Mouse (Mus musculus): Measurements from ENCODE around the gene Lsm14a. TPM values are rescaled to one million over a fixed set of nuclear protein-coding genes. Genes with fewer than 3 reads are reported as not detected.
A peak's percentile ranks its signal among the peaks of the same experiment; 100 is the strongest.

Lsm14a gene
- total and polyA plus RNA-seq, 3 experiments, result 53.7 to 193 (median 90.0) TPM

DNA sequence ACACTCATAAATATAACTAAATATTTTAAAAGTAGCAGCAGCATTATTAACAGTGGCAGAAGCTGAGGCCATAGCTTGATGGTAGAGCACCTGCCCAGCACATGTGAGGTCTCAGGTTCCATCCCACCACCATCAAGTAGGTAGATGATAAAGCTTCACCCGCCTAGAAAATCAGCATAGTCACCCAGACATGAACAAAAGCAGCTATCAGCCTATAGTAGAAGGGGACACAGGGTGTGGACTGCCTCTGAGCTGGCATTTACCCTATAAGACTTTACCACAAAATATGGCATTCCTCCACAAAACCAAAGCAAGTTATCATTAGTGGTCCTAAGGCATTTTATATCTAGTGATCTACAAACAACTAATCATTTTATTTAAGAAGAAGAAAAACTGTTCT lies 90.5 kb downstream of the Lsm14a start:
- no peak overlapping the region for H3K27ac ChIP-seq (ENCODE audit: insufficient read depth, low read depth)
- DNase-seq (ENCODE audit: extremely low read depth), result no peak
- 0 out of 2 replicates have a peak, but pooled peaks cover 2% of the 10 kb centered on the region for H3K79me2 ChIP-seq (replicated peaks; ENCODE audit: control insufficient read depth, extremely low read depth, insufficient read depth, poor library complexity, severe bottlenecking)
- no peak overlapping the region for H3K9ac ChIP-seq (ENCODE audit: insufficient read depth, low read depth)
- H3K4me3 ChIP-seq (replicated peaks in 1 of 3; ENCODE audit: low read depth in 2 of 3, low read length in 2 of 3, poor library complexity in 1 of 3), result no peak overlapping the region
- in situ Hi-C loops (cut with MboI; ENCODE audit: low pct_ligation_motif_present, low pct_unique_long_range_greater_than_20kb, low sequenced_read_pairs) (no loop called here), dilution Hi-C loops (cut with MboI; ENCODE audit: extremely low pct_ligation_motif_present, extremely low pct_unique_long_range_greater_than_20kb, low sequenced_read_pairs) (no loop called here)
- H3K27me3 ChIP-seq (replicated peaks), result no peaks in the 10 kb centered on the region
- H3K9me3 ChIP-seq (replicated peaks; ENCODE audit: low read length), result no peaks in the 10 kb centered on the region
- no peak overlapping the region for H3K4me2 ChIP-seq (ENCODE audit: insufficient read depth, low read depth, poor library complexity, severe bottlenecking)
- H3K36me3 ChIP-seq (replicated peaks in 1 of 2; ENCODE audit: control insufficient read depth in 1 of 2, insufficient read depth in 1 of 2, low read length in 1 of 2), result peaks cover 0 to 17% of the 10 kb centered on the region in 2 experiments
- TF ChIP-seq NELFE (IDR thresholded peaks at IDR 0.05; ENCODE audit: low read depth, low read length), result no peak
- TF ChIP-seq EP300 (IDR thresholded peaks at IDR 0.05; ENCODE audit: low read length), result no peak
- no peak for TF ChIP-seq PAX5 (IDR thresholded peaks at IDR 0.05; ENCODE audit: low read length)
- no peak for TF ChIP-seq SMC3 (IDR thresholded peaks at IDR 0.05; ENCODE audit: low read depth, low read length)
- no peak for TF ChIP-seq IRF4 (IDR thresholded peaks at IDR 0.05; ENCODE audit: low read depth, low read length)
- no peak for TF ChIP-seq ZC3H11A (IDR thresholded peaks at IDR 0.05; ENCODE audit: low read depth, low read length)
- TF ChIP-seq NRF1 (IDR thresholded peaks at IDR 0.05; ENCODE audit: low read depth, low read length), result no peak
- TF ChIP-seq JUN (IDR thresholded peaks at IDR 0.05; ENCODE audit: insufficient read depth, low read depth, low read length), result no peak
- TF ChIP-seq UBTF (IDR thresholded peaks at IDR 0.05; ENCODE audit: low read depth, low read length), result no peak
- peaks cover 5 to 30% of the 10 kb centered on the region in 2 experiments; a peak in 3 of 4 replicates for H3K4me1 ChIP-seq (ENCODE audit: control insufficient read depth in 1 of 2, insufficient read depth in 2 of 2)

DNA sequence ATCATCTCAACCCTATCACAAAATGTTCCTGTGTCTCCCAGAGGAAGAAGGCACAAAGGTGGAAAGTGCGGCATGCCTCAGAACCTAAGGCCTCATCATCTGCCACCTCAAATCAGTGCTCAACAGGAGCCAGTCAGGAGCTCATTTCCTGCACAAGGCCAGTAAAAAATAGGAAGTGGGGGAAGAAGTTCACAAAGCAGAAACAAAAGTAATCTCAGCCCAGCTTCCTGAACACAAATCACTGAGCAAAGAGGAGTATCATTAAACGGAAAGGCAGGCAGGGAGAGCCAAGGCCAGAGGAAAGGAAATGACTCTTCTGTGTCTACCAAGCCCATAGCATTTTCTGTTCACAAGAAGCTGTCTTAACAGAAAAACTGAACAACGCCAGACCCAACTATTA lies 91.2 kb downstream of the Lsm14a start:
- no peak for TF ChIP-seq MXI1 (IDR thresholded peaks at IDR 0.05; ENCODE audit: low read depth, low read length)
- TF ChIP-seq MAX (IDR thresholded peaks at IDR 0.05; ENCODE audit: low read length), result 0 out of 2 replicates have a peak, but pooled peaks have one; percentile 12
- 0 out of 2 replicates have a peak, but pooled peaks have one; percentile 32 for TF ChIP-seq EP300 (IDR thresholded peaks at IDR 0.05; ENCODE audit: low read length)
- Histone ChIP-seq H3K27me3 (replicated peaks) (no peaks in the 10 kb centered on the region), H3K36me3 (replicated peaks in 1 of 2; ENCODE audit: control insufficient read depth in 1 of 2, insufficient read depth in 1 of 2, low read length in 1 of 2) (peaks cover 0 to 15% of the 10 kb centered on the region in 2 experiments), H3K79me2 (replicated peaks; ENCODE audit: control insufficient read depth, extremely low read depth, insufficient read depth, poor library complexity, severe bottlenecking) (0 out of 2 replicates have a peak, but pooled peaks cover 2% of the 10 kb centered on the region), H3K27ac (ENCODE audit: insufficient read depth, low read depth) (peak overlapping the region; percentile 13; the same call in 1 of the 2 replicates), H3K4me1 (ENCODE audit: control insufficient read depth in 1 of 2, insufficient read depth in 2 of 2) (peaks cover 5 to 30% of the 10 kb centered on the region in 2 experiments; a peak in 3 of 4 replicates), H3K4me2 (ENCODE audit: insufficient read depth, low read depth, poor library complexity, severe bottlenecking) (no peak overlapping the region), H3K9me3 (replicated peaks; ENCODE audit: low read length) (no peaks in the 10 kb centered on the region), H3K4me3 (replicated peaks in 1 of 3; ENCODE audit: low read depth in 2 of 3, low read length in 2 of 3, poor library complexity in 1 of 3) (no peak overlapping the region), H3K9ac (ENCODE audit: insufficient read depth, low read depth) (no peak overlapping the region)
- DNase-seq (ENCODE audit: extremely low read depth), result peak; percentile 26
- dilution Hi-C loops (cut with MboI; ENCODE audit: extremely low pct_ligation_motif_present, extremely low pct_unique_long_range_greater_than_20kb, low sequenced_read_pairs), result no loop called here
- in situ Hi-C loops (cut with MboI; ENCODE audit: low pct_ligation_motif_present, low pct_unique_long_range_greater_than_20kb, low sequenced_read_pairs), result no loop called here

- Histone ChIP-seq H3K79me2 (replicated peaks; ENCODE audit: control insufficient read depth, extremely low read depth, insufficient read depth, poor library complexity, severe bottlenecking) (0 out of 2 replicates have a peak, but pooled peaks cover 2% of the 10 kb centered on the region), H3K9ac (ENCODE audit: insufficient read depth, low read depth) (no peak overlapping the region), H3K27me3 (replicated peaks) (no peaks in the 10 kb centered on the region), H3K4me2 (ENCODE audit: insufficient read depth, low read depth, poor library complexity, severe bottlenecking) (no peak overlapping the region), H3K4me3 (replicated peaks in 1 of 3; ENCODE audit: low read depth in 2 of 3, low read length in 2 of 3, poor library complexity in 1 of 3) (no peak overlapping the region), H3K36me3 (replicated peaks in 1 of 2; ENCODE audit: control insufficient read depth in 1 of 2, insufficient read depth in 1 of 2, low read length in 1 of 2) (peaks cover 0 to 18% of the 10 kb centered on the region in 2 experiments), H3K9me3 (replicated peaks; ENCODE audit: low read length) (no peaks in the 10 kb centered on the region), H3K4me1 (ENCODE audit: control insufficient read depth in 1 of 2, insufficient read depth in 2 of 2) (peaks cover 5 to 20% of the 10 kb centered on the region in 2 experiments; a peak in 3 of 4 replicates), H3K27ac (ENCODE audit: insufficient read depth, low read depth) (no peak overlapping the region)
- DNase-seq (ENCODE audit: extremely low read depth), result no peak
- TF ChIP-seq KAT2A (IDR thresholded peaks at IDR 0.05; ENCODE audit: insufficient replicate concordance, low read length), result no peak
- TF ChIP-seq MAFK (IDR thresholded peaks at IDR 0.05; ENCODE audit: insufficient replicate concordance, low read length), result 0 out of 2 replicates have a peak, but pooled peaks have one; percentile 32
- in situ Hi-C loops (cut with MboI; ENCODE audit: low pct_ligation_motif_present, low pct_unique_long_range_greater_than_20kb, low sequenced_read_pairs) (no loop called here), dilution Hi-C loops (cut with MboI; ENCODE audit: extremely low pct_ligation_motif_present, extremely low pct_unique_long_range_greater_than_20kb, low sequenced_read_pairs) (no loop called here)
These were observed 94.3 kb downstream of the Lsm14a start for GRCm38 (mm10) chr7:34298818-34299217.

Data from CH12.LX (cell line).